Mouse (Mus musculus): Measurements from ENCODE around the gene Bglap2.
"Not testable (repeated sequence)": the region's sequence is repeated elsewhere in the genome, so short reads cannot be mapped to it uniquely, and the experiment has no call there.

- not testable (repeated sequence) for TF ChIP-seq EP300, CTCF (IDR thresholded peaks at IDR 0.05)
Measured at GRCm38 (mm10) chr3:88375750-88376626, 2.5 kb downstream of the Bglap2 start.
